Mouse (Mus musculus): ENCODE data around the gene Fsd1.

The Fsd1 gene

GRCm38 (mm10) chr17:55961631-55962030 is 24.7 kb upstream of the Fsd1 start:
- no peak for DNase-seq (ENCODE audit: extremely low spot score, low read depth, low spot score)

GRCm38 (mm10) chr17:55963171-55963570 is 23.1 kb upstream of the Fsd1 start:
- DNase-seq (ENCODE audit: extremely low spot score, low read depth, low spot score) = no peak

DNA sequence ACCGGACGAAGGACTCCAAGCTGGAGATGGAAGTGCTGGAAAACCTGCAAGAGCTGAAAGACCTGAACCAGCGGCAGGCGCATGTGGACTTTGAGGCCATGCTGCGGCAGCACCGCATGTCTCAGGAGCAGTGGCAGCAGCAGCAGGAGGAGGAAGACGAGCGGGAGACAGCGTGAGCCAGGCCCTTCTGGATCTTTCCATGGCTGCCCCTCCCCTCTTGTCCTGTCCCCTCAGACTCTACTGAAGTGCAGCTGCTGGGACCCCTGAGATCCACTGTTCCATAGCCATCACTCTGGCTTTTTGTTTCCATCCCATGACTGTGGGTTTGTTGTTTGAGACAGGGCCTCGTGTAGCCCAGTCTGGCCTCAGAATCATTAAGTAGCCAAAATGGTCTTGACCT is 21.8 kb upstream of the Fsd1 start:
- DNase-seq (ENCODE audit: extremely low spot score, low read depth, low spot score) = no peak

- DNase-seq (ENCODE audit: extremely low spot score, low read depth, low spot score) = no peak
Observed at GRCm38 (mm10) chr17:55964996-55965395, 21.3 kb upstream of the Fsd1 start.

DNA sequence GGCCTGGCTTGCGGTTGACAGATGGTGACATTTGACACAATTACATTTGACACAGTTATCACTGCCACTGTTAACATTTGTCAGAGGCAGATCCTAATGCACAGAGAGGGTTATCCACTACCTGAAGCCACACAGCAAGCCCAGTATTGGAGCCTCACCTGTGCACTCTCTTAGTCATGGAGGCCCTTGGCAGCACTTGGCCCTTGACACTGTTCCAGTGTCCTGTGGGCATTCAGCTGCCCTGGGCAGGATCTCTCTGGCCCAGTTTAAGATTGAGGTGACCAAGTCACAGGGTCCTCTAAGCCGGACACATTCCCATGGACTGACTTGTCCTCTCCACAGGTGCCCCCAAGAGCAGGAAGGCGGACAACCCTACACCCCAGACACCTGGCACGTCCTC is 19.1 kb upstream of the Fsd1 start:
- no peak for DNase-seq (ENCODE audit: extremely low spot score, low read depth, low spot score)

DNA sequence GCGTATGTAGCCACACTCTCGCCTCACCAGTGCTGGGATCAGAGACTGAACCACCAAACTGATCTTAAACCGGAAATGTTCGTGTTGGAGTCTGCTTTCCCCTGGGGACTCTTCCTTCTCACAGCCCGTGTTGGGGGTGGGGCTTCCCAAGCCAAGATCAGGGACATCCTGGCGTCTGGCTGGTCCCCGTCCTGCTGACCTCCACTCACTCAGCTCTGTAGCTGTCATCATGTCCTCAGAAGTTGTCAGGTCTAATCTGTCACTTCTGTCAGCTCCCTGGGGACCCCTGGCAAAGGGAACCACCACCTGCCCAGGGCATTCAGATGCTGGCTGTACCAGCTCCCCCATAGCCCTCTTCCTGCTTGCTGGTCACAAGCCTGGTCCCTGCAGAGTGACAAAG is 18.1 kb upstream of the Fsd1 start:
- no peak for DNase-seq (ENCODE audit: extremely low spot score, low read depth, low spot score)

- DNase-seq (ENCODE audit: extremely low spot score, low read depth, low spot score) = no peak
Observed at GRCm38 (mm10) chr17:55969560-55969959, 16.7 kb upstream of the Fsd1 start.

GRCm38 (mm10) chr17:55969966-55970891 is 16.1 kb upstream of the Fsd1 start, which contains the start of gene Shd:
TSS of gene Shd (plus strand) at chr17:55970467.
- DNase-seq (ENCODE audit: extremely low spot score, low read depth, low spot score) = no peak

- DNase-seq (ENCODE audit: extremely low spot score, low read depth, low spot score) = no peak
Observed at GRCm38 (mm10) chr17:55971453-55971852, 14.9 kb upstream of the Fsd1 start.

GRCm38 (mm10) chr17:55976255-55976862 is 9.9 kb upstream of the Fsd1 start:
- DNase-seq (ENCODE audit: extremely low spot score, low read depth, low spot score) = no peak

- no peak for DNase-seq (ENCODE audit: extremely low spot score, low read depth, low spot score)
Observed at GRCm38 (mm10) chr17:55977301-55977700, 9.0 kb upstream of the Fsd1 start.

DNA sequence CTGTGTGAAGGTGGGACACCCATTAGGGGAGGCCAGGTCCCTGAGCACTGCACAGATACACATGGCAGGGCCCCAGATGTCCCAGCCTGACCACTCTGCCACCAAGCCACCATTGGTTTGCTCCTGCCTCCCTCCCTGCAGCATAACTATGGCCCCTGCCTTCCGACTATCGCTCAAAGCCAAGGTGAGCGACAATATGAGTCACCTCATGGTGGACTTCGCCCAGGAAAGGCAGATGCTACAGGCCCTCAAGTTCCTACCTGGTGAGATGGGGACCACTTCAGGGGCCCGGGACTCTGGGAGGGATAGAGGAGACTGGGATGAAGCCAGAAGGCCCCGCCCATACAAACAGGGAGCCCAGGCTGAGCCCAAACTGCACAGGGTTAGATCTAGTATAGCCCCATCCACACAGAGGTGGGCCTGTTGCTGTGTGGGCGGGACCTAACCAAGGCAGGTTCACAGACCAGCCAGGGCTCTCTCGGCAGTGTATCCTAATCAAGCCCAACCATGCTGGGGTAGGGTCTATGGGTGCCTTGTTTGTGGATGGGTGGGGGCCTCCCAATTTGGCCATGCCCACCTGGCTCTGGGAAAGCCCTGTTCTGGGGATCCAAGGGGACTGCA is 4.1 kb downstream of the Fsd1 start:
- DNase-seq (ENCODE audit: extremely low spot score, low read depth, low spot score) = no peak

DNA sequence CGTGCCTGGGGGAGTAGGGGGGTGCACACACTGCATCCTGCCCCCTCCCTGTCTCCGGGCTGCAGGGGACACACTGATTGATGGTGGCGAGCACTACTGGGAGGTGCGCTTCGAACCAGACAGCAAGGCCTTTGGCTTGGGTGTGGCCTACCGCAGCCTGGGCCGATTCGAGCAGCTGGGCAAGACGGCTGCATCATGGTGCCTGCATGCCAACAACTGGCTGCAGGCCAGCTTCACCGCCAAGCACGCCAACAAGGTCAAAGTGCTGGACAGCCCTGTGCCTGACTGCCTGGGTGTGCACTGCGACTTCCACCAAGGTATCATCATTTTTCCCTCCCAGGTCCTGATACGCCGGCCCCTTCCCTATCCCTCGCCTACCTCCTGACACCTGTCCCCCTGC is 9.7 kb downstream of the Fsd1 start:
- DNase-seq (ENCODE audit: extremely low spot score, low read depth, low spot score) = no peak

GRCm38 (mm10) chr17:55999794-56000499 is 13.6 kb downstream of the Fsd1 start:
- no peak for DNase-seq (ENCODE audit: extremely low spot score, low read depth, low spot score)

GRCm38 (mm10) chr17:56003000-56003399 is 16.7 kb downstream of the Fsd1 start:
- DNase-seq (ENCODE audit: extremely low spot score, low read depth, low spot score) = no peak

DNA sequence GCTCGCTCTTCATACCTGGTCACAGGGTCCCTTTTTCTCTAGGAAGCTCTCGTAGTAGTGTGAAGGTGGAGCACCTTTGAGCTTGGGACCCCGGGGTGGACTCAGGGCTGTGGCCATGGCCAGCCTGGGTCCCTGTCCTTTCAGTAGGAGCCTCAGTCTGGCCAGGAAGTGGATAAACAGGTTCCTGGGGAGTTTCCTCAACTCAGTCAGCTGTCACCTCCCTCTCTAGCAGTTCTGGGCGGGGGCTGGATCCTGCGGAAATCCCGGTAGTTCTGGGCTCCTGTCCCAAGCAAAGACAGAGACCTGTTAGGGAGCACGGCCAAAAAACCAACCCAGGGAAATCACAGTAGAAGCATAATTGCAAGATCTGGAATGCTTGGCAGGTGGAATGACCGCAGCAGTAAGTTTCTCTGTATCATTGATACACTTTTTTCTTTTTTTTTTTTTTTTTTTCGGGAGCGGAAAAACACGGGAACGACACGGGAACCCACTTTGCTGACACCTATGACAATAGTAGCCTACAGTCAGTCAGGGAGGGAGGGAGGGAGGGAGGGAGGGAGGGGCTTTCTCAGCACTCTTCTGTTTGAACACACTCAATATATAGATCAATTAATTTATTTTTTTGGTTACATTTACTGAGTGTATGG is 19.2 kb downstream of the Fsd1 start, which contains the start of the genes Stap2 and Mpnd:
Gene Stap2 (minus strand): TSS at position 170 of the 647 bp plus-strand sequence.
Gene Mpnd (plus strand): TSS at position 297 of the 647 bp plus-strand sequence.
- peak; percentile 100 for DNase-seq (ENCODE audit: extremely low spot score, low read depth, low spot score)

DNA sequence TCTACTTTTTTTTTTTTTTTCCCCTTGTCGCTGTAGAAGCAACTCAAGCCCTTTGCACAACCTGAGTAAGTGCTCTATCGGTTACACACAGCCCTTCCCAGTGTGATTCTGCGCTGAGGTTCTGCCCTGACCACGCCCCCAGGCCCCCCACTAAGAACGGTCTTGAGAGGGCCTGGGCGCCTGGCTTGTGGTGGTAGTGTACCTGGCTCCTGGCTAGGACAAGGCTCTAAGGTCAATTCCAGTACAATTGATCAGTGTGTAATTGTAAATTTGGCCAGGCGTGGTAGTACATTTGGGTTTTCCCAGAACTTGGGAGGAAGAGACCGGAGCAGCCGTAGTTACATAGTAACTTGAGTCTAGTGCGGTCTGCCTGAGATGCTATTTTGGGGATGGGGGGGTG is 20.6 kb downstream of the Fsd1 start:
- no peak for DNase-seq (ENCODE audit: extremely low spot score, low read depth, low spot score)

DNA sequence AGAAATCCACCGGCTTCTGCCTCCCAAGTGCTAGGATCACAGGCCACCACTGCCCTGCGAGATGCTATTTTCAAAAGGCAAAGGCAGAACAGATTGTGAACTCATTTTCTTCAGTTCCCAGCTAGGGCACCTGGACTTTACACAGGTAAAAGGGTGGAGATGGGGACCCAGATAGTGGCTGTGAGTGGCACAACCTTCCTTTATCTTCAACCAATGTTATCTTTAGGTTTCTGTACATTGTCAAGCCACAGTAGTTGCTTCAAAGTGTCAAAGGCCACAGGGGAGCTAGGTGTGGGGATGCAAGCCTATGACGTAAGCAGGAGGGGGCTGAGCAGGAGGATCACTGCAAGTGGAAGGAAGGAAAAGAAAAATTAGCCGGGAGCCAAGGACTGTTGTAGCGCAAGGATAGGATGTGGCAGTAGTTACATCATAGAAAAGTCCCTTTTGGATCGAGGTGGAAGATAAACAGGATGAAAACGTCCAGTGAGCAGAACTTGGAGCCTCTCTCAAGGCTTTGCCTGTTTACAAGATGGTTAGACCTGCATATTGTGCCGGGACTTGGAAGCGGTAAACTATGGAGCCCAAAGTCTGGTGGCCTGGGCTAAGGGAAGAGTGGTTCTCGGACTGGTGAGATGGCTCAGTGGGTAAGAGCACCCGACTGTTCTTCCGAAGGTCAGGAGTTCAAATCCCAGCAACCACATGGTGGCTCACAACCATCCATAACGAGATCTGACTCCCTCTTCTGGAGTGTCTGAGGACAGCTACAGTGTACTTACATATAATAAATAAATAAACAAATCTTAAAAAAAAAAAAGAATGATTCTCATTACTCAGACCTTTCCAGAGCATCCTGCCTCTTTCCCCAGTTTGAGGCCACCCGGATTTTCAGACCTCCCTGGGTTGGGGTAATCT is 21.4 kb downstream of the Fsd1 start:
- no peak for DNase-seq (ENCODE audit: extremely low spot score, low read depth, low spot score)

- DNase-seq (ENCODE audit: extremely low spot score, low read depth, low spot score) = peak; percentile 98
Observed at GRCm38 (mm10) chr17:56008356-56009087, 22.2 kb downstream of the Fsd1 start.

Data from hindlimb bud, embryonic 11.5 days (tissue).